ENCODE assay signal across 19 mouse cellular contexts in the genomic region with DNA sequence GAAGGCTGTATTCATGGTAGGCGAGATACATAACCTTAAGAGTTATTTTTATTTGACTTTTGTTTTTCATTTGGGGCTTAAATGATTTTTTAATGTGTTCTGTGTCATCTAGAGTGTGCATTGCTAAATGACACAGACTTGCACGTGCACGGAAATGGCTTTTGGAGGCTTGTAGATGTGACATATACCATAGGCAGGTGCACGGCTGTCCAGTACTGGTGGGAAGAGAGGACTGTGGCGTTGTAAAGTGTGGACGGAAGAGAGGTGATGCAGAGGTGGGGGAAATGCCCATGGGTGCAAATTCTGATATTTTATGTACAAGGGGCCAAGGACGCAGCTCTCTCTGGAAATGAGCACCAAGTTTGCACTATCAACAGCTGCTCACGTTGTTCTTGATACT. TPM values are rescaled to one million over a fixed set of nuclear protein-coding genes. Genes with fewer than 3 reads are reported as not detected.
"Had no signal": no experiment of that assay in that cellular context is flagged by ENCODE, and none has a peak within 500 bp of the region (broad histone marks: within the 10 kb centered on the region; RNA-seq: fewer than 3 reads in every experiment).

No protein-coding gene starts in this region.

- DNase-seq: lung, adult 18-20 months; lung, embryonic 14.5 days; lung, postnatal 10 days; lung, postnatal 4 days; right cerebral cortex, postnatal 14 days had no signal

- H3K27ac ChIP-seq: liver, embryonic 12.5 days; liver, embryonic 14.5 days; midbrain, embryonic 13.5 days; midbrain, embryonic 15.5 days; neural tube, embryonic 12.5 days; stomach, embryonic 15.5 days; stomach, postnatal 0 days had no signal

- H3K4me3 ChIP-seq: liver, embryonic 12.5 days; megakaryocyte, embryonic 14.5 days; midbrain, embryonic 13.5 days; midbrain, embryonic 15.5 days; neural tube, embryonic 12.5 days; stomach, embryonic 15.5 days had no signal

- H3K36me3 ChIP-seq: liver, embryonic 12.5 days; midbrain, embryonic 13.5 days; midbrain, embryonic 15.5 days; neural tube, embryonic 12.5 days; stomach, embryonic 15.5 days had no signal

RNA-seq across cellular contexts. Expression of a gene that starts 2.1 kb away (rescaled TPM):
- polyA plus RNA-seq: neural tube, embryonic 14.5 days had no signal

RNA-seq across cellular contexts. Expression of a gene that starts 34.5 kb away (rescaled TPM):
- polyA plus RNA-seq: stomach, postnatal 0 days had no signal

RNA-seq across cellular contexts. Expression of a gene that starts 43.8 kb away (rescaled TPM):
- total RNA-seq: megakaryocyte progenitor cell, adult 5-6 weeks; monocyte, adult 5-6 weeks; neutrophil, adult 5-6 weeks had no signal
- polyA plus RNA-seq: liver, embryonic 16.5 days; lung, embryonic 14.5 days; midbrain, embryonic 11.5 days had no signal
